Comparison of ENCODE assay signal across 8 mouse cellular contexts in the genomic region with DNA sequence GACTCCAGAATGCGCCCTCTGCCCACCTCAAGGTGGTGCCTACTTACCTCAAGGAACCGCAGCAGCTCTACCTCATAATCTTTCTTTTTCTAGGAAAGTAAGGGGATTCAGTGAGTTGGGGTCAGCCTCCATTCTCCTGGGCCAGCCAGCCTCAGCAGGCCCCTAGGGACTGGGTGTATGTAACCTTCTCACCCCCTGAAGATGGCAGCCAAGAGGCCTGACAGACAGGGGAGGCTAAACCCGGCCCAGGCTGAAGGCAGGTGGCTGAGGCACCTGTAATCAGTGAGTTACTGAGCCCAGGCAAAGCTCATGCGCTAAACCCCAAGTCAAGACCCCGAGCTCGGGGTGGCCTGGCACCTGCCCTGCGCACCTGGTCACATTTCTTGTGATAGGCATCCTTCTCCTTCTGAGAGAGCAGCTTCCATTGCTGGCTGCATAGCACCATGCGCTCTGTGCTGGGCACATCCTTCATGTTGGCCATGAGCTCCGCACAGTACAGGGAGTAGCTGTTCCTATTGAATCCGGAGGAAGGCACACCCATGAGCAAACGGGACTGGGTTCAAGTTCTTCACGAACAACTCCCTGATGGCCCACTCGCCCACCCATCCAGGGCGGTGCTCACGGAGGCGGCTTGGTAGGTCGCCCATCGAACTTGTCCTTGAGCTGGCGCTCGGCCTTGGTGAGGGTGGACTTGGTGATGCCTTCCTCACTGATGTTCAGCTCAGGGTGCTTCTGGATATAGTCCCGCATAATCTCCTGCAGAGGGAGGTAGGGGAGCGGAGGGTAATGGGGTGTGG. TPM values are rescaled to one million over a fixed set of nuclear protein-coding genes. Genes with fewer than 3 reads are reported as not detected.
DNase-seq lines count a peak whose midpoint lies in the region; ATAC-seq and TF ChIP-seq lines count a peak whose summit lies in the region.

No protein-coding gene starts in this region.

- 87% methylated on average over 22 of the region's 22 CpGs for WGBS in hindbrain, embryonic 10.5 days
- WGBS in hindbrain, embryonic 16.5 days, result 86% methylated on average over 22 of the region's 22 CpGs
- 82% methylated on average over 22 of the region's 22 CpGs for WGBS in heart, postnatal 0 days
- WGBS in midbrain, embryonic 13.5 days, result 89% methylated on average over 22 of the region's 22 CpGs

- no peaks in the 10 kb centered on the region for H3K9me3 ChIP-seq in hindbrain, embryonic 10.5 days
- H3K9me3 ChIP-seq in hindbrain, embryonic 16.5 days (ENCODE audit: control insufficient read depth, low read length), result no peaks in the 10 kb centered on the region
- no peaks in the 10 kb centered on the region for H3K9me3 ChIP-seq in MEL (replicated peaks; ENCODE audit: insufficient read depth, low read length)
- no peaks in the 10 kb centered on the region for H3K9me3 ChIP-seq in heart, postnatal 0 days (replicated peaks; ENCODE audit: control insufficient read depth, low read length)
- no peaks in the 10 kb centered on the region for H3K9me3 ChIP-seq in midbrain, embryonic 13.5 days

- H3K79me2 ChIP-seq in MEL (ENCODE audit: control insufficient read depth, insufficient read depth, low read length, poor library complexity), result peaks cover 11% of the 10 kb centered on the region

- no peak for TF ChIP-seq EP300 in MEL (IDR thresholded peaks at IDR 0.05; ENCODE audit: low read depth in 1 of 2, low read length in 2 of 2)
- TF ChIP-seq EP300 in heart, postnatal 0 days (IDR thresholded peaks at IDR 0.05; ENCODE audit: low read depth), result no peak

- no peak for TF ChIP-seq POLR2A in MEL (IDR thresholded peaks at IDR 0.05; ENCODE audit: control insufficient read depth in 1 of 2, insufficient read depth in 1 of 2, low read depth in 1 of 2, low read length in 2 of 2, poor library complexity in 1 of 2)

- no peak overlapping the region for H3K9ac ChIP-seq in hindbrain, embryonic 16.5 days (ENCODE audit: low read depth, low read length)
- peak overlapping the region; percentile 64 for H3K9ac ChIP-seq in MEL (ENCODE audit: control insufficient read depth, low read depth, low read length, poor library complexity, severe bottlenecking)
- no peak overlapping the region for H3K9ac ChIP-seq in heart, postnatal 0 days (replicated peaks; ENCODE audit: low read depth, low read length)
- no peak overlapping the region; the same call in 1 of the 2 replicates for H3K9ac ChIP-seq in midbrain, embryonic 13.5 days (replicated peaks)

- peaks cover 96% of the 10 kb centered on the region for H3K36me3 ChIP-seq in hindbrain, embryonic 10.5 days
- H3K36me3 ChIP-seq in hindbrain, embryonic 16.5 days (ENCODE audit: control insufficient read depth, insufficient read depth, low read length), result peaks cover 56% of the 10 kb centered on the region
- peaks cover 4 to 8% of the 10 kb centered on the region in 2 experiments for H3K36me3 ChIP-seq in MEL (ENCODE audit: control insufficient read depth in 1 of 2, insufficient read depth in 2 of 2, low read length in 2 of 2)
- H3K36me3 ChIP-seq in heart, postnatal 0 days (replicated peaks; ENCODE audit: control insufficient read depth, insufficient read depth, low read length), result peaks cover 61% of the 10 kb centered on the region
- H3K36me3 ChIP-seq in midbrain, embryonic 13.5 days, result peaks cover 82% of the 10 kb centered on the region

- peak in 1 of 3 experiments; percentile 6; a peak in 1 of 6 replicates for TF ChIP-seq CTCF in MEL (IDR thresholded peaks at IDR 0.05 in 2 of 3, conservative IDR thresholded peaks at IDR 0.05 in 1 of 3; ENCODE audit: control insufficient read depth in 1 of 3, insufficient read depth in 1 of 3, low read depth in 2 of 3, low read length in 3 of 3, poor library complexity in 1 of 3, severe bottlenecking in 1 of 3)
- no peak for TF ChIP-seq CTCF in heart, postnatal 0 days (IDR thresholded peaks at IDR 0.05; ENCODE audit: low read depth)

- H3K27ac ChIP-seq in hindbrain, embryonic 10.5 days, result peak overlapping the region; percentile 66; the same call in 1 of the 2 replicates
- no peak overlapping the region; the same call in 1 of the 2 replicates for H3K27ac ChIP-seq in hindbrain, embryonic 16.5 days (ENCODE audit: low read depth, low read length)
- H3K27ac ChIP-seq in MEL (ENCODE audit: control insufficient read depth, low read depth, low read length), result peak overlapping the region; percentile 52
- H3K27ac ChIP-seq in heart, postnatal 0 days (ENCODE audit: low read depth), result no peak overlapping the region
- peak overlapping the region; percentile 57 for H3K27ac ChIP-seq in midbrain, embryonic 13.5 days

- no peak overlapping the region; the same call in 1 of the 2 replicates for H3K4me2 ChIP-seq in hindbrain, embryonic 16.5 days (ENCODE audit: low read length)
- peak overlapping the region; percentile 65 for H3K4me2 ChIP-seq in heart, postnatal 0 days (ENCODE audit: low read depth, low read length)
- peak overlapping the region; percentile 50 for H3K4me2 ChIP-seq in midbrain, embryonic 13.5 days (replicated peaks)

- H3K27me3 ChIP-seq in hindbrain, embryonic 10.5 days (ENCODE audit: insufficient read depth, poor library complexity, severe bottlenecking), result no peaks in the 10 kb centered on the region
- H3K27me3 ChIP-seq in hindbrain, embryonic 16.5 days (replicated peaks; ENCODE audit: control insufficient read depth, insufficient read depth, low read length), result no peaks in the 10 kb centered on the region
- H3K27me3 ChIP-seq in MEL (ENCODE audit: control insufficient read depth in 1 of 2, insufficient read depth in 2 of 2, low read length in 2 of 2), result no peaks in the 10 kb centered on the region
- H3K27me3 ChIP-seq in heart, postnatal 0 days (ENCODE audit: control insufficient read depth, insufficient read depth, low read length), result no peaks in the 10 kb centered on the region
- H3K27me3 ChIP-seq in midbrain, embryonic 13.5 days, result no peaks in the 10 kb centered on the region

- peak overlapping the region; percentile 46 for H3K4me3 ChIP-seq in hindbrain, embryonic 10.5 days
- H3K4me3 ChIP-seq in hindbrain, embryonic 16.5 days (ENCODE audit: low read length), result no peak overlapping the region; the same call in 1 of the 2 replicates
- H3K4me3 ChIP-seq in MEL (ENCODE audit: control insufficient read depth in 1 of 2, insufficient read depth in 1 of 2, low read depth in 2 of 2, low read length in 2 of 2), result peak overlapping the region; percentile 43 to 52
- H3K4me3 ChIP-seq in heart, postnatal 0 days (ENCODE audit: low read depth, low read length), result no peak overlapping the region
- peak overlapping the region; percentile 27 for H3K4me3 ChIP-seq in midbrain, embryonic 13.5 days (replicated peaks)

- intact Hi-C loops in left cerebral cortex, postnatal 10 days (cut with DNase I), result loop anchor here (2.0 kb wide), 2 partner anchors 101 to 121 kb away; a partner anchor contains a TSS

- DNase-seq in hindbrain, embryonic 10.5 days (ENCODE audit: low spot score), result no peak
- no peak for DNase-seq in MEL (ENCODE audit: low read depth, low spot score)
- DNase-seq in heart, postnatal 0 days (ENCODE audit: low spot score), result no peak
- DNase-seq in retina, postnatal 1 day, result no peak
- no peak for DNase-seq in layer of hippocampus, postnatal 25 days (ENCODE audit: extremely low spot score in 1 of 2, low spot score in 1 of 2)
- DNase-seq in left cerebral cortex, postnatal 10 days (ENCODE audit: extremely low spot score in 1 of 2, low spot score in 2 of 2), result no peak

- peaks cover 51% of the 10 kb centered on the region for H3K4me1 ChIP-seq in hindbrain, embryonic 10.5 days (replicated peaks)
- H3K4me1 ChIP-seq in hindbrain, embryonic 16.5 days (ENCODE audit: control insufficient read depth, insufficient read depth, low read depth, low read length), result peaks cover 9% of the 10 kb centered on the region
- H3K4me1 ChIP-seq in MEL (ENCODE audit: control insufficient read depth in 1 of 2, insufficient read depth in 2 of 2, low read length in 2 of 2), result peaks cover 0 to 10% of the 10 kb centered on the region in 2 experiments; a peak in 2 of 4 replicates
- H3K4me1 ChIP-seq in heart, postnatal 0 days (ENCODE audit: control insufficient read depth, insufficient read depth), result no peaks in the 10 kb centered on the region
- peaks cover 28% of the 10 kb centered on the region for H3K4me1 ChIP-seq in midbrain, embryonic 13.5 days (replicated peaks)

- no peak for ATAC-seq in hindbrain, embryonic 16.5 days
- no peak for ATAC-seq in heart, postnatal 0 days (ENCODE audit: insufficient read depth, low read depth)
- no peak for ATAC-seq in midbrain, embryonic 13.5 days

- TF ChIP-seq RAD21 in MEL (IDR thresholded peaks at IDR 0.05; ENCODE audit: low read depth, low read length), result no peak

RNA-seq across cellular contexts. Expression of a gene that starts 9.5 kb away (rescaled TPM):
- polyA plus RNA-seq in hindbrain, embryonic 10.5 days (2016; fragmentation: Nextera tagmentation; extraction: Ambion mirVana), result 82.6 and 91.7 TPM in 2 replicates
- 70.4 and 76.8 TPM in 2 replicates for polyA plus RNA-seq in hindbrain, embryonic 16.5 days (2015; fragmentation: Nextera tagmentation; extraction: Ambion mirVana)
- 151 and 189 TPM in 2 replicates for total RNA-seq in MEL (2012; rRNA removed)
- 100 to 1,000 TPM in 1 of 2 experiments, 10 to 100 TPM in 1; 76.5 to 145 TPM for polyA plus RNA-seq in MEL (2012; ENCODE audit: insufficient read depth in 1 of 2, insufficient read length in 2 of 2, low read depth in 1 of 2, low replicate concordance in 2 of 2, missing spikeins in 1 of 2)
- total RNA-seq in heart, postnatal 0 days (2014; rRNA removed; ENCODE audit: low replicate concordance), result 30.8 and 34.5 TPM in 2 replicates
- 36.5 and 42.5 TPM in 2 replicates for polyA plus RNA-seq in heart, postnatal 0 days (2015; fragmentation: Nextera tagmentation; extraction: Ambion mirVana)
- 85.2 and 90.3 TPM in 2 replicates for polyA plus RNA-seq in midbrain, embryonic 13.5 days (2015; fragmentation: Nextera tagmentation; extraction: Ambion mirVana)
- 100 to 1,000 TPM; 123 to 134 TPM for total RNA-seq in layer of hippocampus, postnatal 25 days (2021)
- 100 to 1,000 TPM in 1 of 2 experiments, 10 to 100 TPM in 1; 97.0 to 100 TPM for total RNA-seq in left cerebral cortex, postnatal 10 days (2021)

RNA-seq across cellular contexts. Expression of a gene that starts 13.6 kb away (rescaled TPM):
- 16.8 and 18.7 TPM in 2 replicates for polyA plus RNA-seq in hindbrain, embryonic 10.5 days (2016; fragmentation: Nextera tagmentation; extraction: Ambion mirVana)
- 26.6 and 29.2 TPM in 2 replicates for polyA plus RNA-seq in hindbrain, embryonic 16.5 days (2015; fragmentation: Nextera tagmentation; extraction: Ambion mirVana)
- 40.5 and 46.7 TPM in 2 replicates for total RNA-seq in MEL (2012; rRNA removed)
- polyA plus RNA-seq in MEL (2012; ENCODE audit: insufficient read depth in 1 of 2, insufficient read length in 2 of 2, low read depth in 1 of 2, low replicate concordance in 2 of 2, missing spikeins in 1 of 2), result 10 to 100 TPM; 39.4 to 53.0 TPM
- 32.5 and 36.2 TPM in 2 replicates for total RNA-seq in heart, postnatal 0 days (2014; rRNA removed; ENCODE audit: low replicate concordance)
- polyA plus RNA-seq in heart, postnatal 0 days (2015; fragmentation: Nextera tagmentation; extraction: Ambion mirVana), result 5.2 and 5.4 TPM in 2 replicates
- 28.4 and 30.1 TPM in 2 replicates for polyA plus RNA-seq in midbrain, embryonic 13.5 days (2015; fragmentation: Nextera tagmentation; extraction: Ambion mirVana)
- 100 to 1,000 TPM; 166 to 174 TPM for total RNA-seq in layer of hippocampus, postnatal 25 days (2021)
- total RNA-seq in left cerebral cortex, postnatal 10 days (2021), result 100 to 1,000 TPM; 187 TPM

RNA-seq across cellular contexts. Expression of a gene that starts 25.3 kb away (rescaled TPM):
- polyA plus RNA-seq in hindbrain, embryonic 10.5 days (2016; fragmentation: Nextera tagmentation; extraction: Ambion mirVana), result 52.3 and 69.6 TPM in 2 replicates
- polyA plus RNA-seq in hindbrain, embryonic 16.5 days (2015; fragmentation: Nextera tagmentation; extraction: Ambion mirVana), result 81.6 and 85.0 TPM in 2 replicates
- total RNA-seq in MEL (2012; rRNA removed), result 27.0 and 29.3 TPM in 2 replicates
- 10 to 100 TPM in 1 of 2 experiments, not detected in 1; 40.5 TPM for polyA plus RNA-seq in MEL (2012; ENCODE audit: insufficient read depth in 1 of 2, insufficient read length in 2 of 2, low read depth in 1 of 2, low replicate concordance in 2 of 2, missing spikeins in 1 of 2)
- total RNA-seq in heart, postnatal 0 days (2014; rRNA removed; ENCODE audit: low replicate concordance), result 57.4 and 61.7 TPM in 2 replicates
- 29.8 and 30.1 TPM in 2 replicates for polyA plus RNA-seq in heart, postnatal 0 days (2015; fragmentation: Nextera tagmentation; extraction: Ambion mirVana)
- polyA plus RNA-seq in midbrain, embryonic 13.5 days (2015; fragmentation: Nextera tagmentation; extraction: Ambion mirVana), result 79.0 and 83.4 TPM in 2 replicates
- total RNA-seq in layer of hippocampus, postnatal 25 days (2021), result 10 to 100 TPM; 64.7 to 71.7 TPM
- 10 to 100 TPM; 61.2 to 64.4 TPM for total RNA-seq in left cerebral cortex, postnatal 10 days (2021)

RNA-seq across cellular contexts. Expression of a gene that starts 41.5 kb away (rescaled TPM):
- polyA plus RNA-seq in hindbrain, embryonic 10.5 days (2016; fragmentation: Nextera tagmentation; extraction: Ambion mirVana), result 0.08 TPM in 1 of 2 replicates, not detected in the other
- polyA plus RNA-seq in hindbrain, embryonic 16.5 days (2015; fragmentation: Nextera tagmentation; extraction: Ambion mirVana), result 0.09 and 0.11 TPM in 2 replicates
- 3.9 and 4.4 TPM in 2 replicates for total RNA-seq in MEL (2012; rRNA removed)
- 1 to 10 TPM in 1 of 2 experiments, not detected in 1; 8.5 TPM for polyA plus RNA-seq in MEL (2012; ENCODE audit: insufficient read depth in 1 of 2, insufficient read length in 2 of 2, low read depth in 1 of 2, low replicate concordance in 2 of 2, missing spikeins in 1 of 2)
- total RNA-seq in heart, postnatal 0 days (2014; rRNA removed; ENCODE audit: low replicate concordance), result 0.99 and 1.2 TPM in 2 replicates
- 0.07 TPM in 2 replicates for polyA plus RNA-seq in heart, postnatal 0 days (2015; fragmentation: Nextera tagmentation; extraction: Ambion mirVana)
- polyA plus RNA-seq in midbrain, embryonic 13.5 days (2015; fragmentation: Nextera tagmentation; extraction: Ambion mirVana), result not detected in 2 replicates
- 1 to 10 TPM in 1 of 2 experiments, under 1 TPM in 1; 0.70 to 1.1 TPM for total RNA-seq in layer of hippocampus, postnatal 25 days (2021)
- total RNA-seq in left cerebral cortex, postnatal 10 days (2021), result under 1 TPM; 0.49 to 0.71 TPM

RNA-seq across cellular contexts. Expression of a gene that starts 56.0 kb away (rescaled TPM):
- polyA plus RNA-seq in hindbrain, embryonic 10.5 days (2016; fragmentation: Nextera tagmentation; extraction: Ambion mirVana), result 35.8 and 38.0 TPM in 2 replicates
- polyA plus RNA-seq in hindbrain, embryonic 16.5 days (2015; fragmentation: Nextera tagmentation; extraction: Ambion mirVana), result 1.4 and 3.2 TPM in 2 replicates
- 0.23 and 0.36 TPM in 2 replicates for total RNA-seq in MEL (2012; rRNA removed)
- under 1 TPM in 1 of 2 experiments, not detected in 1; 0.35 TPM for polyA plus RNA-seq in MEL (2012; ENCODE audit: insufficient read depth in 1 of 2, insufficient read length in 2 of 2, low read depth in 1 of 2, low replicate concordance in 2 of 2, missing spikeins in 1 of 2)
- total RNA-seq in heart, postnatal 0 days (2014; rRNA removed; ENCODE audit: low replicate concordance), result 1.9 and 7.5 TPM in 2 replicates
- 1.3 and 3.1 TPM in 2 replicates for polyA plus RNA-seq in heart, postnatal 0 days (2015; fragmentation: Nextera tagmentation; extraction: Ambion mirVana)
- 4.3 and 4.8 TPM in 2 replicates for polyA plus RNA-seq in midbrain, embryonic 13.5 days (2015; fragmentation: Nextera tagmentation; extraction: Ambion mirVana)
- under 1 TPM; 0.31 to 0.81 TPM for total RNA-seq in layer of hippocampus, postnatal 25 days (2021)
- 1 to 10 TPM in 1 of 2 experiments, under 1 TPM in 1; 0.47 to 1.2 TPM for total RNA-seq in left cerebral cortex, postnatal 10 days (2021)

Comparison
In these comparisons a context has a peak if more than half of its experiments do, and no peak if none do; other contexts are left out.
1. H3K27ac ChIP-seq: peak in hindbrain, embryonic 10.5 days (single experiment), MEL (single experiment) and midbrain, embryonic 13.5 days (single experiment); none in hindbrain, embryonic 16.5 days (single experiment) and heart, postnatal 0 days (single experiment).
2. H3K4me3 ChIP-seq: peak in hindbrain, embryonic 10.5 days (single experiment), MEL (2 of 2) and midbrain, embryonic 13.5 days (single experiment); none in hindbrain, embryonic 16.5 days (single experiment) and heart, postnatal 0 days (single experiment).